Mouse (Mus musculus) cerebellum, adult 2 months (tissue): Measurements from ENCODE around the gene Filip1l.

Experiments used
- CTCF ChIP-seq: fragments of 200-500 bp; IDR thresholded peaks from 2 replicates; pipeline ENCODE4 v1.5.1; 2011; ENCODE audit warnings: low read depth, mild to moderate bottlenecking, control low read depth, low read length, moderate library complexity, borderline replicate concordance; ENCODE audit not compliant: insufficient read depth
- POLR2A ChIP-seq: fragments of 200-500 bp; IDR thresholded peaks from 2 replicates; pipeline ENCODE4 v1.6.1; 2011; ENCODE audit warnings: low read length, control low read depth, borderline replicate concordance; ENCODE audit not compliant: insufficient read depth

- no peak for TF ChIP-seq POLR2A
- no peak for TF ChIP-seq CTCF
These were observed 139.0 kb downstream of the Filip1l start for GRCm38 (mm10) chr16:57491853-57492252.
